Mouse (Mus musculus): ENCODE measurements at regions not wholly inside any gene's neighbourhood (a gene's known extent, or its start where the extent isn't known, plus 50 kb on each side); places are given as distances from the start of the nearest gene placed in this dataset.

DNA sequence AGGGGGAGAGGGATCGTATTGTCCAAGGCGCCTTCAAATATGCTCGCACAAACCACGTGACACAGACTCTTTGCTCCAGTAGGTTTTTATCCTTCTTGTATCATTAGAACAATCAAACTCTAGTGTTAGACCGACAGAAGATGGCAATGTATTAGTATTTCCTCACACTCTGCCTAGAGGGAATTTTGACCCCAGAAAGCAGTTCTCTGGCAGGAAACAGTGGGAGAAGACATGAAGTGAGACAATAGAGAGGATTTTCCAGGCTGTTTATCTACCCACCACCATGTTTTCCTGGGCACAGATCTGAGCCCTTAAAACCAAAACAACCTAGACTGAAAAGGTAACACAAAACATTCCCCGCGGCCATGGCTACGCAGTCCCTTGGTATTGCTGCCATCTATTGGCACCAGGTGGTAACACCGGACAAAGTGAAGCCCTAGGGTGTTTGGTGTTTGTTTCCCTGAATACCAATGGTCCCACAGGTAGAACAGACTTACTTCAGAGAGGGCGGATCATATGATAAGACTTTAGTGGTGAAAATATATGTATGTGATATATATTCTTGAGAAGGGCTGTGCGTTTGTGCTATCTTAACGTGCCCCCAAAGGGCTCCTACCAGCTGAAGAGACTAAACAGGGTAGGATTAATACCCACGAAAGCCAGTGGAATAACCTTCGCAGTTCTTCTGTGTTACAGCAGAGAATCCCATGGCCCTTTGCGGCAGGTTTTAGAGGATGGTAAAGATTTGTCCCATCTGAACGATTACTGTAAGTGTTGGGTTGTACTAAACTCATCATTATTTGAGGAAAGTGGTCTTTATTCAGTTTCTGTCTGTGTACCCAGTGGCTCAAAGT lies 1430.5 kb downstream of the Slc22a22 start:
- peak; percentile 39 to 57 for DNase-seq (ENCODE audit: low spot score in 2 of 2)

DNA sequence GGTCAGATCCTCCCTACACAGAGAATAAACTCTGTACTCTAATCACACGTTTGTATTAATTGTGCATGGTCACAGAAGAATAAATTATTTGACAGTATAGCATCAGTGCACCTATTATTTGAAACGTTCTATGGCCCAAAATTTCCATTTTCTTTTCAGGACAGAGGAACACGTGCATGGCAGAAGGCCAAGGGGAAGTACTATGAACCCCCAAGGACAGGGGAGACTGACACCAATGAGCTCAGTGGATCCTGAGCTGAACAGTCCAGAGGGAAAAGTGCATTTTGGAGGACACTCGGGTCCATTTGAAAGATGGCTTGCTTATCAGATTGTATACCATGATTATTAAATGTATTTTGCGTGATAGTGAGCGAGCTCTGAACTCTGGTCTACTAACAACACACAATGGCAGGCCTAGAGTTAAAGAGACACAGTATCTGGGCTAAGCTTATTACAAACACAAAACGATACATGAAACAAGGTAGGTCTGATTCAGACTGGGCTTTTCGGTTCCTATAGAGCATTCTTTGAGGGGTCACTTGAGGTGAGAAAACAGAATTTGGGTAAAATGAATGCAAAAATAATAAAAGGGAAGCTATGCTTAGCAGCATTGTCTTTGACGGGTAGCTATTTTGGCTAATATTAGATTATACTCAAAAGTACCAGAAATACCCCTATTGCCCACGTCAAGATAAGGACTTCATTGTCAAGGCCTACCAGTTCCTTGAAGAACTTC lies 1431.7 kb downstream of the Slc22a22 start:
- DNase-seq (ENCODE audit: low spot score in 2 of 2): no peak

DNA sequence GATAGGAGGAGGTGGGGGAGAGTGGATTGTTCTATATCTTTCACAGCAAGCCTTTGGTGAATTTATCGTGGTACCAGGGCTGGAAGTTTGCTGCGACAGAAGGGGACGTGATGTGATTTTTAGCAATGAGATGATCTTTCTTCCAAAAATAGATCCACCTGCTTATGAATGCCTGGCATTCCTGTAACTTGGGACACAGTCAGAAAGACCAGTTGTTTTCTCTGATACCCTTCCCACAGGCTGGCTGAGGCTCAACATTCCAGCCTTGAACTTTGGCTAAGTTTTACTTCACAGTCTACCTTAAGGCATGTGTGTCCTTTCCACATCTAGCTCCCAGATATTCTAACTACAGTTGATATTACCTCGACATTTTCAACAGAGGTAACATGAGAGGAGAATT lies 1434.1 kb downstream of the Slc22a22 start:
- DNase-seq (ENCODE audit: low spot score in 2 of 2): no peak

DNA sequence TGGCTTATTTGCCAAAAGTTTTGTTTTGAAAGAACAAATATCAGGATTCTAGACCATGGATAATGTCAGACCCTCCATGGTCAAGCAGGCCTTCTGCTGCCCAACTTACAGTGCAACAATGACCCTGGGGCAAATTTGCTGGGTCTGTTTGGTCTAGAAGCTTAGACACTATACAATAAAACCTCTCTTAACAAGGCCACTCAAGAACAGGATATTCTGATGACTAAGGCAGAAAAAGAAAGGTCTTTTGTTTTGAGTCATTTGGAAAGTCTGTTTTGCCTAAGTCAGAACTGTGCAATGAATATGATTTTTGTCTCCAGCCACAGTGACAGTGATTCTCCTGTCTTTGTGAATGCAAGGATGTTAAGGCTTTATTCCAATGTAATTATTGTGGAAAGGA lies 1435.0 kb downstream of the Slc22a22 start:
- no peak for DNase-seq (ENCODE audit: low spot score in 2 of 2)

DNA sequence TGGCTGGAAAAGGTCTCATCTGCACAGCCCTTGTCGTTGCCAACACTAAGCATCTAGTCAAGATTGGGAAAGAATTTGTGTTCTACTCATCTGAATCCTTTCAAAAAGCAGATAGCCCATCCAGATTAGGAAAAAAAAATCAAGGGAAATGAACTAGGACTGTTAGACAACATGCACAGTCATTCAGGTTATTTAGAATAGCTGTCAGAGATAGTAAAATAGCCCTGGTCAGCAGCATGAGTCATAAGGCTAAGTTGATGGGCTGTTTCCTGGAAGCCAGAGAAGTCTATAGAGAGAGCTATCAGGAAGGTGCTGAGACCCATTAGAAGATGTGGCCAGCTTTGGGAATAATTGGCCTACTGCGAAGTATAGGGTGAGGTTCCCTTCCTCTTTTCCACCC lies 1447.4 kb downstream of the Slc22a22 start:
- DNase-seq (ENCODE audit: low spot score in 2 of 2): no peak

DNA sequence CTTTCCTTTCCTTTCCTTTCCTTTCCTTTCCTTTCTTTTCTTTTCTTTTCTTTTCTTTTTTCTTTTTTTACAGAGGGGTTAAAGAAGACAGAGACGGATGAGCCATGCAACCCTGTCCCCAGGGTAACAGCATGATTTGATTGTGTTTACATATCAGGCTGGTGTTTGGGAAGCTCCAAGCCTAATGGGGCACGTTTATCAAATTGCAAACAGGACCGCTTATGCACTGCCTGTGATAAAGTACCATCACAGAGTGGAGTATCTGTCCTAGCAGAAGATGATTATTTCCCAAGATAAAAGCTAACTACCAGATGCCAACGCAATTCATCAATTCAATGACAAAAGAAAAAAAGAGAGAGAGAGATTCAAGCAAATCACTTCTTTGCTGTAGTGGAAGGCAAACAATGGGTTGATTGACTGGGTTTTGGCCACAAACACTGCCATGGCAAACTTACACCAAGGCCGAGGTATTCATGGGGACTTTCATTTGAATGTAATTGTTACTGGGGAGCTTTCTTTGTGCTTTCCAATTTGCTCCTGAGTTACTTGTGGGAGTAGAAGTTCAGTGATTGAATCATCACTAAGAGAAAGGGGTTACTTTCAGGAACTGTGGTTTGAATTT lies 1450.1 kb downstream of the Slc22a22 start:
- DNase-seq (ENCODE audit: low spot score in 2 of 2): no peak

DNA sequence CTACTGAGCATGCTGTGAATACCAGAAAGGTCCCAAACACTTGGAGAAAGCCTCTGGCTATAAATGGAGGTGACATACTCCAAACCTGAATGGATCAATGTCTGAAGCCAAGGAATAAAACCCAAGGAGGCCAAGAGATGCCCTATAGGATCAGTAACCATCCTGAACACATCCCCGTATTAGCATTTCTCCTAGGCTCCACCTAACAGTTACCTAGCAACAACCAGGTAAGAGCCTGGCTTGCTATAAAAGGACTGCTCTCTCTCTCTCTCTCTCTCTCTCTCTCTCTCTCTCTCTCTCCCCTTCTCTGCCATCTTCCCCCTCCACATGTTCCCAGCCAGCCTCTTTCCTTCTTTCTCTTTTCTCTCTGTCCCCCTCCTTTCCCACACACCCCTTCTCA lies 1452.7 kb downstream of the Slc22a22 start:
- DNase-seq (ENCODE audit: low spot score in 2 of 2): no peak

DNA sequence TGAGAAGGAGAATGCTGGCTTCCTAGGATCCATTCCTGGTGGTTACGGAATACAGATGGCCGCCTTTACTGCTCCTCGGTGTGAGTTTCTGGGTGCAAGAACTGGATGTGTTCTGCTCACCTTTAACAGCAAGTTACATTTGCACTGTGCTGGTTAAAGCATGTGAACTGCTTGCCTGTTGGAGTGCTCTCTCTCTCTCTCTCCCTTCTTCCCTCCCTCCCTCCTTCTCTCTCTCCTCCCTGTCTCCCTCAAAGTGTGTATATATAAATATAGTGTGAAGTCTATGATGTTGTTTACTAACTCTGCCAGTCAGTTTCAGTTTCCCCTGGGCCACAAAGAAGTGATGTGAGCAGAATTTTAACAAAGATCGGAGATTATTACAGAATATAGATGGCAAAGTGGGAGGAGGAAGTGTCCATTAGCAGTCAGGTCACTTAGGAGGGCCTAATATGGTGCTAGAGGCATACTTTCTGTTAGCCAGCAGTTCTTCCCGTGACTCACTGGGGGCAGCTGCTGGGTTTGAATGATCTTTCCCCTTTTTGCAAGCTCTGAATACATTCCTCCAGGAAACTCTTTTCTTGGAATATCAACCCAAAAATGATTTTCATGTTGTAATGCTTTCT lies 1453.5 kb downstream of the Slc22a22 start:
- no peak for DNase-seq (ENCODE audit: low spot score in 2 of 2)

DNA sequence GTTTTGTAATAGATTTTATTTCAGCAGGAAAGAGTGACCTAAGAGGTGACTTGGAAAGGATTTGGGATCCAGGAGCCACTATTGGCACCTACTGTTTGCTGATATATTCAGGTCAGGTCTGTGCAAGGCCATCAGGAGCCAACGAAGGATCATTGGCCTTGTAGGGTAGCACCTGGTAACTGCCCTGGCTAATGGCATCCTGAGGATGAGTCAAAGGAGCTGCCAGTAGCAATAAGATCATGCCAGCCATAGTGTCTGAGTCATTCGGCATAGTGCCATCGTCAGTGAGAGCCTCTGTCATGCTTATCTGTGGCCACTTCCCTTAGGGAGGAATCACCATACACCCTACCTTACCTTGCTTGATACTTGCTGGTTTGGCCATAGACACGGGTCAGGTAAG lies 1455.1 kb downstream of the Slc22a22 start:
- DNase-seq (ENCODE audit: low spot score in 2 of 2): no peak

DNA sequence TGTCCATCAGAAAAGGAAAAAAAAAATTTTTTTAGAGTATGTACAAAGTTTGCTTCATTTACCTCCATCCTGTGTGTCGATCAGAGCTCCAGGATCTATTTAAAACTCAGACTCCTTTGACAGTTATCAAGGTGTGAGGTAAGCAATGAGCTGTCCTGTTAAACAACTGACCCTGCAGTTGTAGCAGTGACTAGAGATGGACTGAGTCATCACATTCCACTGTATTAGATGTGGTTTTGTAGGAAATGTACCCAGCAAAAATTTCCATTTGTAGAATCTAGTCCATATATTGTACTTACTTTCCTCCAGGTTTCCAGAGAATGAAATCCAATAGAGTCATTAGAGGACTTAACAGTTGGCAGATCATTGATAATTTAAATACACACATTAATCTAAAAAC lies 1459.3 kb downstream of the Slc22a22 start:
- no peak for DNase-seq (ENCODE audit: low spot score in 2 of 2)

DNA sequence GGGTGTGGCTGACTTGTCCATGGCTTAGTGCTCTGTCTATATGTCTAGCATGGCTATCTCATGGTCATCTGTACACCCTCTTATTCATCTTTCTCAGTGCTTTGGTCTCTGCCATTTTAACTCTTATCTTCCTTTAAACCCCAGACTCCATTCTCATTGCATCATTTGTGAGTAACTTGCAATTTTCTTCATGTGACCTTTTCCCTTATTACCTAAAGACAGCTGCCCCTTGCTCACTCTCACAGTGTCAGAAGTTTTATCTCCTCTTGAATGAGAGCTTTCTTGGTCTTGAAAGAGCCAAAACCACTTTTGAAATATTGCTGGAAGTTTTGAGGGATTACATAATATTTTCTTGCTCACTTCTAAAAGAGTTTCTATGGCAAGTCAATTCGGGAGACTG lies 1459.9 kb downstream of the Slc22a22 start:
- DNase-seq (ENCODE audit: low spot score in 2 of 2): no peak

DNA sequence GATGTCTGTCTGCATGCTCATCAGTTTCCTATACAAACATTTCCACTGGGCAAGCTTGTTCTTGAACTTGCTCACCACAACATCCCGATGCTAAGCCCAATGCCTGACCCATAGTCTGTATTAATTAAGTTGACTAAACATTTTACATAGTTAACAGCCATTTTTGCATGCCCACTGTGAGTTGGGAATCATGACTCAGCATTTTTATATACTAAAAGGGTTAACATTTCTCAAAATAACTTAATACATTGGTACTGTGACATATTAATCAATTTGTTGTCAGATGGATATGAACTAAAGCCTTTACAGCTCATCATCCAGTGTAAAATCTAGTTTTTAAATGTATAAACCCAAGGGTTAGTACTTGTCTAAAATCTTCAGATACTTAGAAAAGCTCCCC lies 1461.4 kb downstream of the Slc22a22 start:
- DNase-seq (ENCODE audit: low spot score in 2 of 2): no peak

DNA sequence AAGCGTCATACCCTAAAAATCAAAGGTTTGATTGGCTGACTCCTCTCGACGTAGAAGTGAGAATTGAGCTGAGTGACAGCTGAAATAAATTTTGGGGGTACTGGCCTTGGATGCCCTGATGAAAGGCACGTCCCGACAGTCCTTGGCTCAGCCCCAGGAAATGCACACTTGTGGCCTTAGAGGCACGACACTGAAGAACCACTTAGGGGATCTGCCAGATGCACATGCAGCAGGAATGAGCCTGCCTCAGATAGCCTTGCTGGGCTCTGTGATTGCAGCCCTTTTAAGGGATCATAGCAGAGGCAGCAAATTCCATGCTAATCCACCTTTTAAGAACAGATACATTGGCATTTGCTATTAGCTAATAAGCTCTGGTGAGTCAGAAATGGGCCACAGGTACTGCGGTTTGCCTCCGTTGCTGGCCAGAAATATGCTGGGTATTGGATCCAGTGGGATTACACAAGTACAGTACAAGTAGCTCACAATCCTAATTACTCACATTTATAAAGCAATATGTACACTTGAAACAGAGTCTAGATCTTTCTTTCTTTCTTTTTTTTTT lies 1463.3 kb downstream of the Slc22a22 start:
- DNase-seq (ENCODE audit: low spot score in 2 of 2): peak; percentile 9 to 40

DNA sequence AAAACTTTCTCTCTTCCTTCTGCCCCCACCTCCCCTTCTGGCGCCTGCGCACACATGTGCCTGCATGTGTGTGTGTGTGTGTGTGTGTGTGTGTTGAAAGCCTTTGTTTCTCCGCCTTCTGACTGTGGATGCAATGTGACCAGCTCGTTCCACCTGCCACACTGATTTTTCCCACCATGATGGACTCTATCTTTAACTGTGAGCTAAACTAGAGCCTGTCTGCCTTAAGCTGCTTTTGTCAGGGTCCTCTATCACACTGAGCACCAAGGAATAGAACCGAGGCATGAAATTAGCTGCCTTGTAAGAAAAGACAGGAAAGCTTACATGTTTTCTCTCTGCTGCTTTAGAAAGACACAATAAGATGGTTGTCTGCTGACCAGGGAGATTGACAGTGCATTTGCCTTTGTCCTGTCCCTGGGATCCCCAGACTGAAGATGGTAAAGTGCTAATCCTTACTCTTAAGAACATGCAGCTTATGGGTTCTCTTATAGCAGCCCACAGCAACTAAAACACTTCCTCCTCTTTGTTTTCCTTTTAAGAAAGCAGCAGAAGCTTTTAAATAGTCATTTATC lies 1468.7 kb downstream of the Slc22a22 start:
- DNase-seq (ENCODE audit: low spot score in 2 of 2): no peak

DNA sequence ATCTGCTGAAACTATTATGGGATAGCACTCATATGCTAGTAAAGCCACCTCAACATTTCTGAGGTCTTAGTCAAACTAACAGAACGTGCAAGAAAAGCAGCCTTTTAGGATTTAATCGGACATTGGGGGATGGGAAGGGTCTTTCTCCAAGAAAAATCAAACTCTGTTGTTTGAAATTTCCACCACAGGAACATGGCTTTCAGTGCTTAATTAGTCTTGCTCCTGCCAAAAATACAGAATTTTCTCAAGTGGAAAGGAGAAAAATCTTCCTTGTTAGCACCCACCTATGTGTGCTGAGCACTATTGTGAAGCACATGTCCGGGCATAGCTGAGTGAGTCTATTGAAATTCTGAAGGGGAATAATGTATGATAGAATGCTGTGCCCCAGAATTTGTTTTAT lies 1470.0 kb downstream of the Slc22a22 start:
- no peak for DNase-seq (ENCODE audit: low spot score in 2 of 2)

DNA sequence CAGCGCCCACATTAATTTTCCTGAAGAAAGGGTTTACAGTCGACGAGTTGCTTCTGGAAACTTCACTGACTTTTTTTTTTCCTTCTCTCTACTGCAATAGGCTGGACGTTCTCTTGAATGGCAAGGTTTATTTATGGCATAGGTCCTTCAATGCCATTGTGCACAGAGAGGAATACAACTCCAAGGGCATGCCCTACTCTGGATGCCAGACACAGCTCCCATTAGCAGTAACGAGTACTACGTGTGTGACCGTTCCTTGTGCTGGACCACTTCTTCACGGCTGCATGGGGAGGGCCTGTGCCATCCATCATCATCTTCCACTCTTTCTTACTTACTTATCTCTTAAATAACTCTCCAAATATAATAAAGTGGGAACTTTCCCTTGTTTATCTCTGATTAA lies 1472.1 kb downstream of the Slc22a22 start:
- no peak for DNase-seq (ENCODE audit: low spot score in 2 of 2)

DNA sequence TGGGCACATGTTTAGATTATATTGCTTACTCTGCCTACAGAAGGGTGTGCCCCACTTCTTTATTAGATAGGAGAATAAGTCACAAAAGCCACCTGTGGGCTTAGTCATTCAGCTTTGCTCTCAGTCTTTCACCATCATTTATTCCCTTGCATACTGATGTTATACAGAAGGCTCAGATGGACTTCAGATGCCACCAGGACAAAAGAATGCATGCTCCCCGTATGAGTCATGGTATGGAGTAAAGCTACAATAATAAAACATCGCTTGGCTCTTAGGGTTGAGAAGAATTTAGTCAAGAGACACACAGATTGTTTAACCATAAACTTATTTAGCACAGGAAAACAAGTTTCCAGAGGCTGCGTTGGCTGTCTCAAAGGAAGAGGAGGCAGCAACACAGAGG lies 1473.5 kb downstream of the Slc22a22 start:
- DNase-seq (ENCODE audit: low spot score in 2 of 2): no peak

DNA sequence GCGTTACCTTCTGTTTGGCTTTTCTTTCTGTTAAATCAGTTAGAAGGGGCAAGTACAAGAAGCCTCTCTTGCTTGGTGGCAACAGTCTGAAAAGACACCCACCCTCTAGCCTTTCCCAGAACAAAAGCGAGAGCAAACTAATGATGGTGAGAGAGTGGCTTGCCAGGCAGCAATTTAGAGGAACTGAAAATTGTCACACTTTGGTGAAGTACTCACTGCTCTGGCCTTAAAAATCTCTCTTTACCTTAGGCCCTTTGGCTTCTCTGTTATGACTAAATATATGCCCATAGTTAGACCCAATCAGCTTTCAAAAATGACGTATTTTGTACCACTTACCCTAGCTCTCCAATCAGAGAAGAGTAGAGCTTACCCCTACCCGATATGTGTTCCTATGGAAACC lies 1477.8 kb downstream of the Slc22a22 start:
- DNase-seq (ENCODE audit: low spot score in 2 of 2): no peak

DNA sequence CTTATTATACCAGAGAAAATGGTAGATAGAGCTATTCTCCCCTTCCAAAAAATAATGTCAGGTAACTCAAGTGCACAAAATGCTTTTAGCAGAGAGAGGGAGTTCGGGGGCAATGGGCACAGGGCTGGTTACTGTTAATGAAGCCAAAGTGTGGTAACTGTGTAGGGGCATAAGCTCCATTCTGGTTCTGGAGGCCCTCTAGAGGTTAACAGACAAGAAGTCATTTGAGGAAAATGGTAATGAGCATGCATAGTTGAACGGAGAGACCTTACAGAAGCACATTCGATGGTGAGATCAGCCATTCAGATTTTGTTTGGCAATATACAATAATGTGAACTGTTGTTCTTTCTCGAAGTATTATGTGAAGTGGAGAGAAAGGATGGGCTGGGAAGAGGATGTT lies 1479.4 kb downstream of the Slc22a22 start:
- no peak for DNase-seq (ENCODE audit: low spot score in 2 of 2)

DNA sequence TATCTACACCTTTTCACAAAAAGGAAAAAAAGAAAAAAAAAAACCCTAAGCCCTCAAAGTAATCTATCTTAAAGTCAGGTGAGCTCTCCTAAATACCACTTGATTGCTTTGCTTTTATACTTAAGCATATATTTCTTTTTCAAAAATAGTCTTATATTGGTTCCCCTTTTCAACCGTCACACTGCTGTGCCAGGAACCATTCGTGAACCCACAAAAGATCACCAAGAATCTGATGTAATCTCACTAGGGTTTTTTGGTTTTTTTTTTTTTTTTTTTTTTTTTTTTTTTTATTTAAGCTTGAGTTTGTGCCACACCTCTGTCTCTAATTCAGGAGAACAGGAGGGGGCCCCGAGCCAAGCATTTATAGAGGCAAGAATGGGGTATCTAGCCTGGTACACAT lies 1482.7 kb downstream of the Slc22a22 start:
- no peak for DNase-seq (ENCODE audit: low spot score in 2 of 2)

DNA sequence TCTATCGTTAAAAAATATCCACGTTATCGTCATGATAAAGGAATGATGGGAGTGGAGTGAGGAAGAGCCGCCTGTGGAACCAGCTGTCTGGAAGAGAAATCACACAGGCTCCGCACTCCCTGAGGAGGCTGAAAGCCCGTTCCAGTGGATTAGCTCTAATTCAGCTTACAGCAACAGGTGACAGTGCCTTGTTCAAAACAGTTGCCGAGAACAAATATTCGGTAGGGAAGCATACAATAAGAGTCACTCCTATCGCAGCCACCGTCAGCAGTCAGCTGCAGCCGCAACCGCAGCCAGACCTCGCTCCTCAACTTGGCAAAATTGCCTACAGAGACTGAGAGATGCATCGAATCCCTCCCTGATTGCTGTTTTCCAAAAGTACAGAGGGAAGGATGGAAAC lies 1501.6 kb downstream of the Slc22a22 start:
- no peak for DNase-seq (ENCODE audit: low spot score in 2 of 2)
